ENCODE assay signal across 8 mouse cellular contexts in the genomic region with DNA sequence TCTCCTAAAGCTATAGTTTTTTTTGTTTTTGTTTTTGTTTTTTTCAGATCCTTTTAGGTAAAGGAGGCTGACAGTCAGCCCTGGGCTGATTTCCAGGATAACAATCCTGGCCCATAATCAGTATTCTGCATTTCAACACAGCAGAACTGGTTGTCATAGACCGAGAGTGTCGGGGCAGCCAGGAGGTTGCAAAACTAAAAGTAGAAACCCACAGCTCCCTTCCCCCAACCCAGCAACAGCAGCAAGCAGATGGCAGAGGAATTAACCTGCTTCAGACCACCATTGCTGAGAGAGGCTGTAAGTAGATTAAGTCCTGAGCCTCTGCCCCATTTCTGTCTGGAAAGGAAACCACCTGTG. TPM values are rescaled to one million over a fixed set of nuclear protein-coding genes. Genes with fewer than 3 reads are reported as not detected.
DNase-seq lines count a peak whose midpoint lies in the region; ATAC-seq and TF ChIP-seq lines count a peak whose summit lies in the region.

No protein-coding gene starts in this region.

- no peaks in the 10 kb centered on the region for H3K9me3 ChIP-seq in forebrain, embryonic 14.5 days (replicated peaks; ENCODE audit: control insufficient read depth, low read length)
- no peaks in the 10 kb centered on the region for H3K9me3 ChIP-seq in hindbrain, embryonic 12.5 days (replicated peaks)
- H3K9me3 ChIP-seq in liver, embryonic 12.5 days (replicated peaks) = no peaks in the 10 kb centered on the region
- no peaks in the 10 kb centered on the region for H3K9me3 ChIP-seq in midbrain, postnatal 0 days (ENCODE audit: low read length)

- intact Hi-C loops in heart, postnatal 25 days (cut with DNase I) = no loop called here

- H3K9ac ChIP-seq in forebrain, embryonic 14.5 days (ENCODE audit: low read length) = peak overlapping the region; percentile 74; the same call in 1 of the 2 replicates
- H3K9ac ChIP-seq in hindbrain, embryonic 12.5 days = peak overlapping the region; percentile 32; the same call in 1 of the 2 replicates
- H3K9ac ChIP-seq in liver, embryonic 12.5 days = peak overlapping the region; percentile 93
- peak overlapping the region; percentile 70 for H3K9ac ChIP-seq in midbrain, postnatal 0 days (replicated peaks; ENCODE audit: low read length, poor library complexity, severe bottlenecking)

- 5% methylated on average over 2 of the region's 2 CpGs for WGBS in forebrain, embryonic 14.5 days
- WGBS in hindbrain, embryonic 12.5 days = 19% methylated on average over 2 of the region's 2 CpGs
- WGBS in liver, embryonic 12.5 days (ENCODE audit: insufficient replicate concordance) = 4% methylated on average over 2 of the region's 2 CpGs
- WGBS in midbrain, postnatal 0 days = 6% methylated on average over 2 of the region's 2 CpGs

- H3K36me3 ChIP-seq in forebrain, embryonic 14.5 days (ENCODE audit: control insufficient read depth, insufficient read depth, low read length) = no peaks in the 10 kb centered on the region
- no peaks in the 10 kb centered on the region for H3K36me3 ChIP-seq in hindbrain, embryonic 12.5 days
- H3K36me3 ChIP-seq in liver, embryonic 12.5 days = no peaks in the 10 kb centered on the region
- H3K36me3 ChIP-seq in midbrain, postnatal 0 days (ENCODE audit: insufficient read depth, low read length) = no peaks in the 10 kb centered on the region

- no peaks in the 10 kb centered on the region for H3K27me3 ChIP-seq in forebrain, embryonic 14.5 days (replicated peaks; ENCODE audit: control insufficient read depth, insufficient read depth, low read length)
- H3K27me3 ChIP-seq in hindbrain, embryonic 12.5 days = no peaks in the 10 kb centered on the region
- H3K27me3 ChIP-seq in liver, embryonic 12.5 days (replicated peaks) = 0 out of 2 replicates have a peak, but pooled peaks cover 4% of the 10 kb centered on the region
- H3K27me3 ChIP-seq in midbrain, postnatal 0 days (ENCODE audit: insufficient read depth, low read length) = no peaks in the 10 kb centered on the region

- H3K27ac ChIP-seq in forebrain, embryonic 14.5 days (ENCODE audit: low read depth, low read length) = 0 out of 2 replicates have a peak overlapping the region, but pooled peaks have one; percentile 11
- H3K27ac ChIP-seq in hindbrain, embryonic 12.5 days = no peak overlapping the region
- peak overlapping the region; percentile 92 for H3K27ac ChIP-seq in liver, embryonic 12.5 days
- H3K27ac ChIP-seq in midbrain, postnatal 0 days (ENCODE audit: low read depth, low read length) = peak overlapping the region; percentile 80; the same call in 1 of the 2 replicates

- no peak for TF ChIP-seq CTCF in midbrain, postnatal 0 days (IDR thresholded peaks at IDR 0.05)

- peaks cover 11% of the 10 kb centered on the region for H3K4me1 ChIP-seq in forebrain, embryonic 14.5 days (ENCODE audit: control insufficient read depth, insufficient read depth, low read length)
- peaks cover 13% of the 10 kb centered on the region for H3K4me1 ChIP-seq in hindbrain, embryonic 12.5 days
- H3K4me1 ChIP-seq in liver, embryonic 12.5 days = peaks cover 50% of the 10 kb centered on the region
- H3K4me1 ChIP-seq in midbrain, postnatal 0 days (ENCODE audit: insufficient read depth, low read length) = no peaks in the 10 kb centered on the region; the same call in 1 of the 2 replicates

- peak overlapping the region; percentile 83 for H3K4me2 ChIP-seq in forebrain, embryonic 14.5 days (ENCODE audit: low read length)
- H3K4me2 ChIP-seq in hindbrain, embryonic 12.5 days (replicated peaks) = peak overlapping the region; percentile 73
- H3K4me2 ChIP-seq in liver, embryonic 12.5 days = peak overlapping the region; percentile 87
- H3K4me2 ChIP-seq in midbrain, postnatal 0 days (ENCODE audit: low read depth, low read length, poor library complexity, severe bottlenecking) = peak overlapping the region; percentile 86

- DNase-seq in heart, adult 11 months = peak; percentile 95
- no peak for DNase-seq in heart, postnatal 25 days (ENCODE audit: low spot score)
- DNase-seq in adrenal gland, postnatal 14 days = peak; percentile 75
- peak; percentile 17 for DNase-seq in forebrain, embryonic 14.5 days (ENCODE audit: low spot score)
- peak; percentile 48 for DNase-seq in midbrain, postnatal 0 days (ENCODE audit: low spot score)
- DNase-seq in frontal cortex, postnatal 36 days (ENCODE audit: low spot score in 2 of 2) = no peak

- H3K4me3 ChIP-seq in forebrain, embryonic 14.5 days (ENCODE audit: low read depth, low read length) = peak overlapping the region; percentile 62
- H3K4me3 ChIP-seq in hindbrain, embryonic 12.5 days = peak overlapping the region; percentile 67
- H3K4me3 ChIP-seq in liver, embryonic 12.5 days = peak overlapping the region; percentile 90
- H3K4me3 ChIP-seq in midbrain, postnatal 0 days (ENCODE audit: low read depth, low read length) = peak overlapping the region; percentile 79

- no peak for ATAC-seq in forebrain, embryonic 14.5 days
- ATAC-seq in hindbrain, embryonic 12.5 days (ENCODE audit: low FRiP score) = no peak
- ATAC-seq in liver, embryonic 12.5 days = no peak
- ATAC-seq in midbrain, postnatal 0 days (ENCODE audit: low FRiP score) = no peak

RNA-seq across cellular contexts. Expression of gene Fyco1, which starts 1.0 kb away (rescaled TPM):
- 100 to 1,000 TPM; 262 to 274 TPM for total RNA-seq in heart, postnatal 25 days (2021)
- total RNA-seq in adrenal gland, postnatal 14 days (2021) = 41.8 and 42.8 TPM in 2 replicates
- 5.2 and 6.9 TPM in 2 replicates for polyA plus RNA-seq in forebrain, embryonic 14.5 days (2014; fragmentation: Nextera tagmentation; extraction: Ambion mirVana)
- 11.3 and 12.2 TPM in 2 replicates for polyA plus RNA-seq in hindbrain, embryonic 12.5 days (2016; fragmentation: Nextera tagmentation; extraction: Ambion mirVana)
- 5.4 and 5.6 TPM in 2 replicates for polyA plus RNA-seq in liver, embryonic 12.5 days (2016; fragmentation: Nextera tagmentation; extraction: Ambion mirVana)
- total RNA-seq in midbrain, postnatal 0 days (2014; rRNA removed) = 11.9 and 14.8 TPM in 2 replicates
- 7.7 and 9.0 TPM in 2 replicates for polyA plus RNA-seq in midbrain, postnatal 0 days (2015; fragmentation: Nextera tagmentation; extraction: Ambion mirVana)

RNA-seq across cellular contexts. Expression of gene Xcr1, which starts 11.1 kb away (rescaled TPM):
- total RNA-seq in heart, postnatal 25 days (2021) = not detected
- total RNA-seq in adrenal gland, postnatal 14 days (2021) = 0.11 and 0.30 TPM in 2 replicates
- 0.06 and 0.09 TPM in 2 replicates for polyA plus RNA-seq in forebrain, embryonic 14.5 days (2014; fragmentation: Nextera tagmentation; extraction: Ambion mirVana)
- polyA plus RNA-seq in hindbrain, embryonic 12.5 days (2016; fragmentation: Nextera tagmentation; extraction: Ambion mirVana) = 0.04 TPM in 1 of 2 replicates, not detected in the other
- polyA plus RNA-seq in liver, embryonic 12.5 days (2016; fragmentation: Nextera tagmentation; extraction: Ambion mirVana) = not detected in 2 replicates
- not detected in 2 replicates for total RNA-seq in midbrain, postnatal 0 days (2014; rRNA removed)
- 0.04 and 0.07 TPM in 2 replicates for polyA plus RNA-seq in midbrain, postnatal 0 days (2015; fragmentation: Nextera tagmentation; extraction: Ambion mirVana)

RNA-seq across cellular contexts. Expression of gene Cxcr6, which starts 44.4 kb away (rescaled TPM):
- total RNA-seq in heart, postnatal 25 days (2021) = under 1 TPM in 1 of 2 experiments, not detected in 1; 0.21 TPM
- 0.83 TPM in 1 of 2 replicates, not detected in the other for total RNA-seq in adrenal gland, postnatal 14 days (2021)
- 0.09 TPM in 1 of 2 replicates, not detected in the other for polyA plus RNA-seq in forebrain, embryonic 14.5 days (2014; fragmentation: Nextera tagmentation; extraction: Ambion mirVana)
- 0.22 and 0.23 TPM in 2 replicates for polyA plus RNA-seq in hindbrain, embryonic 12.5 days (2016; fragmentation: Nextera tagmentation; extraction: Ambion mirVana)
- polyA plus RNA-seq in liver, embryonic 12.5 days (2016; fragmentation: Nextera tagmentation; extraction: Ambion mirVana) = 0.06 and 0.13 TPM in 2 replicates
- total RNA-seq in midbrain, postnatal 0 days (2014; rRNA removed) = not detected in 2 replicates
- polyA plus RNA-seq in midbrain, postnatal 0 days (2015; fragmentation: Nextera tagmentation; extraction: Ambion mirVana) = 0.12 TPM in 1 of 2 replicates, not detected in the other

Comparison
In these comparisons a context has a peak if more than half of its experiments do, and no peak if none do; other contexts are left out.
1. DNase-seq: peak in heart, adult 11 months (single experiment), adrenal gland, postnatal 14 days (single experiment), forebrain, embryonic 14.5 days (single experiment) and midbrain, postnatal 0 days (single experiment); none in heart, postnatal 25 days (single experiment) and frontal cortex, postnatal 36 days (0 of 2).
2. H3K9ac ChIP-seq: peak in every context shown above with its lines; median percentile 93 in liver, embryonic 12.5 days; 74 in forebrain, embryonic 14.5 days; 70 in midbrain, postnatal 0 days; 32 in hindbrain, embryonic 12.5 days.
3. Peak in every context shown above with its lines, with median percentiles within 50 percentile points of each other: H3K4me2 ChIP-seq and H3K4me3 ChIP-seq.